Mouse (Mus musculus): ENCODE results near the gene Csdc2. TPM values are rescaled to one million over a fixed set of nuclear protein-coding genes. Genes with fewer than 3 reads are reported as not detected.

The Csdc2 gene
- total RNA-seq, 1 experiment: 1.2 TPM

GRCm38 (mm10) chr15:81952310-81952709 lies 15.8 kb downstream of the Csdc2 start:
- Histone ChIP-seq H3K4me1 (ENCODE audit: control insufficient read depth in 2 of 2, insufficient read depth in 2 of 2, low read length in 2 of 2, poor library complexity in 1 of 2) (peaks cover 0 to 12% of the 10 kb centered on the region in 2 experiments; a peak in 2 of 4 replicates), H3K9ac (ENCODE audit: insufficient read depth, low read depth, low read length, poor library complexity, severe bottlenecking) (no peak overlapping the region), H3K4me3 (ENCODE audit: insufficient read depth in 1 of 2, low read depth in 1 of 2, low read length in 2 of 2, poor library complexity in 1 of 2, severe bottlenecking in 1 of 2) (no peak overlapping the region), H3K36me3 (ENCODE audit: control insufficient read depth, insufficient read depth, low read length, poor library complexity, severe bottlenecking) (peaks cover 67% of the 10 kb centered on the region), H3K27ac (ENCODE audit: insufficient read depth, low read depth, low read length, poor library complexity, severe bottlenecking) (no peak overlapping the region), H3K9me3 (ENCODE audit: control insufficient read depth, insufficient read depth, low read depth, low read length) (no peaks in the 10 kb centered on the region)
- in situ Hi-C loops (cut with MboI; ENCODE audit: low sequenced_read_pairs in 2 of 2, unreplicated experiment in 2 of 2): loop anchor here in 1 of 2 experiments (5.0 kb wide), 1 partner anchor 35 kb away; the partner anchor contains the start of gene Xrcc6
- no peak for DNase-seq (ENCODE audit: low read depth, low spot score)
- no peak for TF ChIP-seq CHD2 (IDR thresholded peaks at IDR 0.05; ENCODE audit: low read depth, low read length)
- TF ChIP-seq HCFC1 (IDR thresholded peaks at IDR 0.05; ENCODE audit: borderline replicate concordance, insufficient read depth, low read length): no peak
- no peak for TF ChIP-seq ZNF384 (IDR thresholded peaks at IDR 0.05; ENCODE audit: low read depth, low read length)
- TF ChIP-seq ZC3H11A (IDR thresholded peaks at IDR 0.05; ENCODE audit: borderline replicate concordance, low read depth, low read length): no peak
- TF ChIP-seq MAFK (IDR thresholded peaks at IDR 0.05; ENCODE audit: insufficient read depth, low read depth, low read length): no peak

- no peak overlapping the region for H3K4me3 ChIP-seq (ENCODE audit: insufficient read depth in 1 of 2, low read depth in 1 of 2, low read length in 2 of 2, poor library complexity in 1 of 2, severe bottlenecking in 1 of 2)
- H3K27ac ChIP-seq (ENCODE audit: insufficient read depth, low read depth, low read length, poor library complexity, severe bottlenecking): no peak overlapping the region
- H3K4me1 ChIP-seq (ENCODE audit: control insufficient read depth in 2 of 2, insufficient read depth in 2 of 2, low read length in 2 of 2, poor library complexity in 1 of 2): peaks cover 2 to 15% of the 10 kb centered on the region in 2 experiments; a peak in 2 of 4 replicates
- peaks cover 80% of the 10 kb centered on the region for H3K36me3 ChIP-seq (ENCODE audit: control insufficient read depth, insufficient read depth, low read length, poor library complexity, severe bottlenecking)
- TF ChIP-seq MAFK (IDR thresholded peaks at IDR 0.05; ENCODE audit: insufficient read depth, low read depth, low read length) (no peak), ZNF384 (IDR thresholded peaks at IDR 0.05; ENCODE audit: low read depth, low read length) (no peak), HCFC1 (IDR thresholded peaks at IDR 0.05; ENCODE audit: borderline replicate concordance, insufficient read depth, low read length) (no peak), ZC3H11A (IDR thresholded peaks at IDR 0.05; ENCODE audit: borderline replicate concordance, low read depth, low read length) (no peak), CHD2 (IDR thresholded peaks at IDR 0.05; ENCODE audit: low read depth, low read length) (no peak)
- no peak for DNase-seq (ENCODE audit: low read depth, low spot score)
- no peaks in the 10 kb centered on the region for H3K9me3 ChIP-seq (ENCODE audit: control insufficient read depth, insufficient read depth, low read depth, low read length)
- no peak overlapping the region for H3K9ac ChIP-seq (ENCODE audit: insufficient read depth, low read depth, low read length, poor library complexity, severe bottlenecking)
- in situ Hi-C loops (cut with MboI; ENCODE audit: low sequenced_read_pairs in 2 of 2, unreplicated experiment in 2 of 2): loop anchor here in 1 of 2 experiments (5.0 kb wide), 1 partner anchor 33 kb away; the partner anchor contains the start of gene Xrcc6
Observed at GRCm38 (mm10) chr15:81954151-81954583, 17.6 kb downstream of the Csdc2 start.

- Histone ChIP-seq H3K9me3 (ENCODE audit: control insufficient read depth, insufficient read depth, low read depth, low read length) (no peaks in the 10 kb centered on the region), H3K4me3 (ENCODE audit: insufficient read depth in 1 of 2, low read depth in 1 of 2, low read length in 2 of 2, poor library complexity in 1 of 2, severe bottlenecking in 1 of 2) (no peak overlapping the region), H3K36me3 (ENCODE audit: control insufficient read depth, insufficient read depth, low read length, poor library complexity, severe bottlenecking) (peaks cover 80% of the 10 kb centered on the region), H3K9ac (ENCODE audit: insufficient read depth, low read depth, low read length, poor library complexity, severe bottlenecking) (no peak overlapping the region), H3K4me1 (ENCODE audit: control insufficient read depth in 2 of 2, insufficient read depth in 2 of 2, low read length in 2 of 2, poor library complexity in 1 of 2) (peaks cover 2 to 12% of the 10 kb centered on the region in 2 experiments; a peak in 2 of 4 replicates), H3K27ac (ENCODE audit: insufficient read depth, low read depth, low read length, poor library complexity, severe bottlenecking) (no peak overlapping the region)
- no peak for DNase-seq (ENCODE audit: low read depth, low spot score)
- in situ Hi-C loops (cut with MboI; ENCODE audit: low sequenced_read_pairs in 2 of 2, unreplicated experiment in 2 of 2): loop anchor here in 1 of 2 experiments (5.0 kb wide), 1 partner anchor 33 kb away; the partner anchor contains the start of gene Xrcc6
- TF ChIP-seq CHD2 (IDR thresholded peaks at IDR 0.05; ENCODE audit: low read depth, low read length) (no peak), MAFK (IDR thresholded peaks at IDR 0.05; ENCODE audit: insufficient read depth, low read depth, low read length) (no peak), ZC3H11A (IDR thresholded peaks at IDR 0.05; ENCODE audit: borderline replicate concordance, low read depth, low read length) (no peak), HCFC1 (IDR thresholded peaks at IDR 0.05; ENCODE audit: borderline replicate concordance, insufficient read depth, low read length) (no peak)
Observed at GRCm38 (mm10) chr15:81954716-81955115, 18.2 kb downstream of the Csdc2 start.

- Histone ChIP-seq H3K27ac (ENCODE audit: insufficient read depth, low read depth, low read length, poor library complexity, severe bottlenecking) (no peak overlapping the region), H3K9ac (ENCODE audit: insufficient read depth, low read depth, low read length, poor library complexity, severe bottlenecking) (no peak overlapping the region), H3K4me3 (ENCODE audit: insufficient read depth in 1 of 2, low read depth in 1 of 2, low read length in 2 of 2, poor library complexity in 1 of 2, severe bottlenecking in 1 of 2) (no peak overlapping the region), H3K9me3 (ENCODE audit: control insufficient read depth, insufficient read depth, low read depth, low read length) (no peaks in the 10 kb centered on the region), H3K36me3 (ENCODE audit: control insufficient read depth, insufficient read depth, low read length, poor library complexity, severe bottlenecking) (peaks cover 75% of the 10 kb centered on the region), H3K4me1 (ENCODE audit: control insufficient read depth in 2 of 2, insufficient read depth in 2 of 2, low read length in 2 of 2, poor library complexity in 1 of 2) (peaks cover 2 to 10% of the 10 kb centered on the region in 2 experiments; a peak in 2 of 4 replicates)
- DNase-seq (ENCODE audit: low read depth, low spot score): no peak
- in situ Hi-C loops (cut with MboI; ENCODE audit: low sequenced_read_pairs in 2 of 2, unreplicated experiment in 2 of 2): no loop called here
- no peak for TF ChIP-seq ZNF384 (IDR thresholded peaks at IDR 0.05; ENCODE audit: low read depth, low read length)
- no peak for TF ChIP-seq CHD2 (IDR thresholded peaks at IDR 0.05; ENCODE audit: low read depth, low read length)
- no peak for TF ChIP-seq MAFK (IDR thresholded peaks at IDR 0.05; ENCODE audit: insufficient read depth, low read depth, low read length)
- TF ChIP-seq ZC3H11A (IDR thresholded peaks at IDR 0.05; ENCODE audit: borderline replicate concordance, low read depth, low read length): no peak
- TF ChIP-seq HCFC1 (IDR thresholded peaks at IDR 0.05; ENCODE audit: borderline replicate concordance, insufficient read depth, low read length): no peak
Observed at GRCm38 (mm10) chr15:81955414-81955813, 18.9 kb downstream of the Csdc2 start.
